In genomic region chr10:58369707-58370093, GRCm38 (mm10) we compare ENCODE assay signal across 14 mouse cellular contexts. TPM values are rescaled to one million over a fixed set of nuclear protein-coding genes. Genes with fewer than 3 reads are reported as not detected.
DNase-seq lines count a peak whose midpoint lies in the region; ATAC-seq and TF ChIP-seq lines count a peak whose summit lies in the region.
"Had no signal": no experiment of that assay in that cellular context is flagged by ENCODE, and none has a peak within 500 bp of the region (broad histone marks: within the 10 kb centered on the region; RNA-seq: fewer than 3 reads in every experiment).

No protein-coding gene starts in this region.

- H3K79me2 ChIP-seq in heart, adult 2 months (replicated peaks; ENCODE audit: control insufficient read depth, insufficient read depth, low read length), result peaks cover 6% of the 10 kb centered on the region

- 27% methylated on average over 3 of the region's 3 CpGs for WGBS in heart, adult 2 months
- WGBS in lung, postnatal 0 days, result 15% methylated on average over 3 of the region's 3 CpGs

- H3K27me3 ChIP-seq in heart, adult 2 months (ENCODE audit: control insufficient read depth, insufficient read depth, low read length), result no peaks in the 10 kb centered on the region
- no peaks in the 10 kb centered on the region for H3K27me3 ChIP-seq in lung, postnatal 0 days (replicated peaks; ENCODE audit: insufficient read depth, low read length)
- H3K27me3 ChIP-seq: limb, embryonic 13.5 days; Patski had no signal

- H3K4me1 ChIP-seq in heart, adult 2 months (ENCODE audit: control insufficient read depth, insufficient read depth, low read length), result peaks cover 25% of the 10 kb centered on the region
- peaks cover 44% of the 10 kb centered on the region for H3K4me1 ChIP-seq in lung, postnatal 0 days (ENCODE audit: insufficient read depth, low read depth, low read length)

- intact Hi-C loops in heart, adult 2 months (cut with DNase I), result no loop called here

- no peak overlapping the region for H3K9ac ChIP-seq in heart, adult 2 months (ENCODE audit: low read depth, low read length)
- no peak overlapping the region for H3K9ac ChIP-seq in lung, postnatal 0 days (replicated peaks; ENCODE audit: low read depth)
- H3K9ac ChIP-seq: limb, embryonic 13.5 days had no signal

- no peak for TF ChIP-seq EP300 in heart, adult 2 months (IDR thresholded peaks at IDR 0.05; ENCODE audit: insufficient read depth, low read depth, low read length)
- no peak for TF ChIP-seq EP300 in lung, postnatal 0 days (IDR thresholded peaks at IDR 0.05)

- ATAC-seq in lung, postnatal 0 days, result no peak
- peak; percentile 5; the same call in 1 of the 2 replicates for ATAC-seq in granulocyte monocyte progenitor cell, adult 5-6 weeks (replicated peaks; ENCODE audit: poor library complexity, severe bottlenecking)
- ATAC-seq: Patski had no signal

- no peak overlapping the region; the same call in 1 of the 2 replicates for H3K27ac ChIP-seq in heart, adult 2 months
- H3K27ac ChIP-seq in lung, postnatal 0 days (ENCODE audit: low read length), result peak overlapping the region; percentile 51; the same call in 1 of the 2 replicates

- no peak overlapping the region for H3K4me2 ChIP-seq in lung, postnatal 0 days (replicated peaks; ENCODE audit: low read depth, low read length)
- H3K4me2 ChIP-seq: limb, embryonic 13.5 days had no signal

- DNase-seq in heart, adult 11 months, result peak; percentile 46
- DNase-seq in heart, adult 2 months, result no peak
- DNase-seq in lung, postnatal 0 days (ENCODE audit: low spot score), result no peak
- no peak for DNase-seq in lung, postnatal 10 days
- DNase-seq in naive thymus-derived CD4-positive, alpha-beta T cell, adult 2 months (ENCODE audit: low read depth), result peak; percentile 53
- DNase-seq in Muller cell, postnatal 12 days (ENCODE audit: inconsistent ontology term), result no peak
- DNase-seq in right cerebral cortex, adult 2 months (ENCODE audit: low spot score in 2 of 2), result no peak
- DNase-seq: adrenal gland, postnatal 10 days; cerebellum, adult 11 months; kidney, adult 11 months; midbrain, embryonic 14.5 days had no signal

- H3K36me3 ChIP-seq in heart, adult 2 months (ENCODE audit: control insufficient read depth, insufficient read depth, low read length), result peaks cover 24% of the 10 kb centered on the region
- H3K36me3 ChIP-seq in lung, postnatal 0 days (ENCODE audit: insufficient read depth, low read length), result no peaks in the 10 kb centered on the region
- H3K36me3 ChIP-seq: limb, embryonic 13.5 days had no signal

- no peak for TF ChIP-seq CTCF in heart, adult 2 months (IDR thresholded peaks at IDR 0.05)
- TF ChIP-seq CTCF in lung, postnatal 0 days (IDR thresholded peaks at IDR 0.05), result no peak

- no peak for TF ChIP-seq POLR2A in heart, adult 2 months (IDR thresholded peaks at IDR 0.05; ENCODE audit: insufficient read depth, low read depth, low read length)

- no peak overlapping the region for H3K4me3 ChIP-seq in heart, adult 2 months
- H3K4me3 ChIP-seq in lung, postnatal 0 days (ENCODE audit: low read depth, low read length), result no peak overlapping the region
- H3K4me3 ChIP-seq: limb, embryonic 13.5 days had no signal

- H3K9me3 ChIP-seq in lung, postnatal 0 days (ENCODE audit: low read length), result no peaks in the 10 kb centered on the region
- H3K9me3 ChIP-seq: limb, embryonic 13.5 days had no signal

RNA-seq across cellular contexts. Expression of gene Lims1, which starts 46.4 kb away (rescaled TPM):
- 100 to 1,000 TPM; 144 to 155 TPM for total RNA-seq in heart, adult 2 months (2021)
- 25.6 and 64.3 TPM in 2 replicates for polyA plus RNA-seq in heart, adult 2 months (2012; rRNA removed)
- polyA plus RNA-seq in lung, postnatal 0 days (2015; fragmentation: Nextera tagmentation; extraction: Ambion mirVana), result 314 and 322 TPM in 2 replicates
- 61.1 and 85.1 TPM in 2 replicates for total RNA-seq in granulocyte monocyte progenitor cell, adult 5-6 weeks (2014; fragmentation: Nextera tagmentation)
- total RNA-seq in granulocyte monocyte progenitor cell, adult 5-6 weeks (2017), result 72.9 and 90.6 TPM in 2 replicates

Comparison
In these comparisons a context has a peak if more than half of its experiments do, and no peak if none do; other contexts are left out.
1. DNase-seq: peak in heart, adult 11 months (single experiment) and naive thymus-derived CD4-positive, alpha-beta T cell, adult 2 months (single experiment); none in heart, adult 2 months (0 of 2), lung, postnatal 0 days (single experiment), lung, postnatal 10 days (single experiment), Muller cell, postnatal 12 days (single experiment) and right cerebral cortex, adult 2 months (0 of 2).